Mouse (Mus musculus): Measurements from ENCODE around the gene Ngdn. TPM values are rescaled to one million over a fixed set of nuclear protein-coding genes. Genes with fewer than 3 reads are reported as not detected.
"Not testable (repeated sequence)": the region's sequence is repeated elsewhere in the genome, so short reads cannot be mapped to it uniquely, and the experiment has no call there.

Ngdn gene
- total RNA-seq, 2 experiments from 2014 or later = 26.0 to 27.0 TPM

GRCm38 (mm10) chr14:55025527-55025926 is 10.3 kb downstream of the Ngdn start:
- intact Hi-C loops (cut with DNase I) = no loop called here
- no peak for DNase-seq (ENCODE audit: low spot score)

GRCm38 (mm10) chr14:55027251-55027650 is 12.0 kb downstream of the Ngdn start:
- intact Hi-C loops (cut with DNase I) = no loop called here
- DNase-seq (ENCODE audit: low spot score) = no peak

GRCm38 (mm10) chr14:55027653-55028052 is 12.4 kb downstream of the Ngdn start:
- intact Hi-C loops (cut with DNase I) = no loop called here
- no peak for DNase-seq (ENCODE audit: low spot score)

GRCm38 (mm10) chr14:55028333-55028835 is 13.1 kb downstream of the Ngdn start:
- intact Hi-C loops (cut with DNase I) = no loop called here
- DNase-seq (ENCODE audit: low spot score) = no peak

- DNase-seq (ENCODE audit: low spot score) = no peak
- intact Hi-C loops (cut with DNase I) = no loop called here
These were observed 13.9 kb downstream of the Ngdn start for GRCm38 (mm10) chr14:55029034-55029698.

GRCm38 (mm10) chr14:55032695-55033225 is 17.5 kb downstream of the Ngdn start:
- DNase-seq (ENCODE audit: low spot score) = no peak
- intact Hi-C loops (cut with DNase I) = no loop called here

- intact Hi-C loops (cut with DNase I); DNase-seq (ENCODE audit: low spot score): not testable (repeated sequence)
These were observed 28.4 kb downstream of the Ngdn start for GRCm38 (mm10) chr14:55043694-55044093.

GRCm38 (mm10) chr14:55047971-55048531 is 32.8 kb downstream of the Ngdn start:
- intact Hi-C loops (cut with DNase I) = no loop called here
- DNase-seq (ENCODE audit: low spot score) = no peak

- intact Hi-C loops (cut with DNase I) = no loop called here
- no peak for DNase-seq (ENCODE audit: low spot score)
These were observed 37.2 kb downstream of the Ngdn start for GRCm38 (mm10) chr14:55052496-55052895.

GRCm38 (mm10) chr14:55053050-55053449 is 37.8 kb downstream of the Ngdn start:
- no peak for DNase-seq (ENCODE audit: low spot score)
- intact Hi-C loops (cut with DNase I) = no loop called here

- intact Hi-C loops (cut with DNase I) = no loop called here
- no peak for DNase-seq (ENCODE audit: low spot score)
These were observed 38.5 kb downstream of the Ngdn start for GRCm38 (mm10) chr14:55053708-55054190.

- no peak for DNase-seq (ENCODE audit: low spot score)
- intact Hi-C loops (cut with DNase I) = no loop called here
These were observed 39.0 kb downstream of the Ngdn start for GRCm38 (mm10) chr14:55054191-55054749.

- intact Hi-C loops (cut with DNase I) = no loop called here
- DNase-seq (ENCODE audit: low spot score) = no peak
These were observed 40.0 kb downstream of the Ngdn start for GRCm38 (mm10) chr14:55055167-55055834.

- DNase-seq (ENCODE audit: low spot score) = no peak
- intact Hi-C loops (cut with DNase I) = no loop called here
These were observed 43.8 kb downstream of the Ngdn start for GRCm38 (mm10) chr14:55059009-55059408.

GRCm38 (mm10) chr14:55059931-55060330 is 44.7 kb downstream of the Ngdn start:
- DNase-seq (ENCODE audit: low spot score) = no peak
- intact Hi-C loops (cut with DNase I) = no loop called here

- DNase-seq (ENCODE audit: low spot score) = no peak
- intact Hi-C loops (cut with DNase I) = no loop called here
These were observed 46.6 kb downstream of the Ngdn start for GRCm38 (mm10) chr14:55061845-55062244.

GRCm38 (mm10) chr14:55062626-55063025 is 47.4 kb downstream of the Ngdn start:
- intact Hi-C loops (cut with DNase I) = no loop called here
- no peak for DNase-seq (ENCODE audit: low spot score)

GRCm38 (mm10) chr14:55063117-55063516 is 47.9 kb downstream of the Ngdn start:
- no peak for DNase-seq (ENCODE audit: low spot score)
- intact Hi-C loops (cut with DNase I) = no loop called here

GRCm38 (mm10) chr14:55063581-55064381 is 48.5 kb downstream of the Ngdn start:
- intact Hi-C loops (cut with DNase I) = no loop called here
- DNase-seq (ENCODE audit: low spot score) = no peak

Measured in heart, postnatal 25 days (tissue).